Mouse (Mus musculus): ENCODE data around the gene Cops3.

DNA sequence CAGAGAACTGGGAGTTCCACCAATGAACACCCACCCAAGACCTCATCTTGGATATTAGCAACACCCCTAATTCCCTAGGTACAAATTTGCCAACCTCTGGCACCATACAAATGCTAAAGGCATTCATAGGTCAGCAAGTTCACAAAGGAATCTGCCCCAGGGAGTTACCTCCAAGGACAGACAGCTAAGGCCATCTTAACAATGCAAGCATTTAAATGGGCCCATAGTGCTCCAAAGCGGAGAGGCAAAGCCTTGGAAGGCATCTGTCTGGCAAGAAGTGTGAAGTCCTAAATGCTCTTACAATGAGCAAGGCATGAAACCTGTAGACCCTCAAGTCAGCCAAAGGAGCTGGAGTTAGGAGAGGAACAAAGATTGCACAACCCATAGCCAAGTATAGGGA lies 25.3 kb downstream of the Cops3 start:
- TF ChIP-seq POLR2A (IDR thresholded peaks at IDR 0.05; ENCODE audit: low read depth, low read length) (no peak), CTCF (IDR thresholded peaks at IDR 0.05; ENCODE audit: extremely low read depth, insufficient read depth, insufficient read length, insufficient replicate concordance) (no peak)
